Mouse (Mus musculus): ENCODE results near the gene Gm7849.
"Not testable (repeated sequence)": the region's sequence is repeated elsewhere in the genome, so short reads cannot be mapped to it uniquely, and the experiment has no call there.

The Gm7849 gene

DNA sequence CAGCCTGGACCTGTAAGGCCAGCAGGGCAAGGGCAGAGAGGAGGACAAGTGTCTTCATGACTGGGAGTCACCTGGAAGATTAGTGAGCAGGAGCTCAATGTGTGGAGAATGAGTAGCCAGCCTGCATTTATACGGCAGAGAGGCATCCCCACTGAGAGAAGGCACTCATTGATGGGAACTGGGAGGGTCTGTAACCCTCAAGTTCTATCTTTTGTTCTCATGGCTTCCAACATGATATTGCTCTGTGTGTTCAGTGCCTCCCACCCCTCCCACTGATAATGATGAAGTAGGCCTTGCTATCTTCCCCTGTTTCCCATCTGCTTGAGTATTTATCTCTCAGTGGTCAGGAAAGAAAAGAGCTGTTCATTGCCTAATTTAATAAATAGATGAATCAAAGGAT, at the start of gene Gm7849:
Gene Gm7849 (minus strand): TSS at position 101 of the 400 bp plus-strand sequence.
- DNase-seq: not testable (repeated sequence)

DNA sequence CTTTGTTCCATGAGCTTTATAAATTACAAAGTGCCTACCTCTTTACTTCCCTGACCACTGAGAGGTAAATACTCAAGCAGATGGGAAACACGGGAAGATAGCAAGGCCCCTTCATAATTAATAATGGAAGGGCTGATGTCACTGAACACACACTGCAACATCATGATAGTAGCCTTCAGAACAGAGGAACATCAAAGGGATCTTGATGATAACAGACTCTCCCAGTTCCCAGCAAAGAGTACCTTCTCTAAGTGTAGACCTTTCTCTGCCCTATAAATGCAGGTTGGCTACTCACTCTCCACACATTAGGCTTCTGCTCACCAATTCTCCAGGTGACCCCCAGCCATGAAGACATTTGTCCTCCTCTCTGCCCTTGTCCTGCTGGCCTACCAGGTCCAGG, 29.2 kb downstream of the Gm7849 start, which contains the start of gene Defa36:
Gene Defa36 (plus strand): TSS at position 301 of the 400 bp plus-strand sequence.
- not testable (repeated sequence) for DNase-seq

All from kidney, adult 8-10 months (tissue).